Mouse (Mus musculus) bone marrow macrophage, adult 2 months (primary cell): Measurements from ENCODE around the gene Pnma1. TPM values are rescaled to one million over a fixed set of nuclear protein-coding genes. Genes with fewer than 3 reads are reported as not detected.
A peak's percentile ranks its signal among the peaks of the same experiment; 100 is the strongest.

Experiments
- H3K27ac ChIP-seq: 2 replicates; pipeline ENCODE4 v1.5.1; 2012; ENCODE audit warnings: low read depth, low read length; ENCODE audit not compliant: insufficient read depth
- H3K4me1 ChIP-seq: 2 replicates; pipeline ENCODE4 v1.6.1; 2012; ENCODE audit warnings: low read length; ENCODE audit not compliant: control insufficient read depth, insufficient read depth
- H3K4me3 ChIP-seq: 2 replicates; pipeline ENCODE4 v1.5.1; 2012; ENCODE audit warnings: mild to moderate bottlenecking, low read length, moderate library complexity; ENCODE audit not compliant: insufficient read depth
- CTCF ChIP-seq: IDR thresholded peaks from 2 replicates; pipeline ENCODE4 v1.5.1; 2012; ENCODE audit warnings: low read depth, mild to moderate bottlenecking, low read length, moderate library complexity
- POLR2A ChIP-seq: IDR thresholded peaks from 2 replicates; pipeline ENCODE4 v1.6.1; 2012; ENCODE audit warnings: mild to moderate bottlenecking, low read depth, low read length, borderline replicate concordance
- polyA plus RNA-seq: library from polyadenylated mRNA; stranded (reverse); fragments of >200 nt; gene quantifications from 2 replicates; pipeline ENCODE4 v1.2.4, GENCODE M21; 2012; ENCODE audit not compliant: missing spikeins, insufficient read depth, insufficient read length

Pnma1 gene
- 0.23 TPM in 1 of 2 replicates, not detected in the other for polyA plus RNA-seq

GRCm38 (mm10) chr12:84147954-84148621 lies at the start of gene Pnma1:
Gene Pnma1, minus strand, starts transcription at chr12:84148489.
- Histone ChIP-seq H3K27ac (no peak within 1 kb of the TSS), H3K4me3 (no peak within 1 kb of the TSS), H3K4me1 (no peaks in the 10 kb centered on the region)
- TF ChIP-seq CTCF, result no peak
- TF ChIP-seq POLR2A, result no peak

DNA sequence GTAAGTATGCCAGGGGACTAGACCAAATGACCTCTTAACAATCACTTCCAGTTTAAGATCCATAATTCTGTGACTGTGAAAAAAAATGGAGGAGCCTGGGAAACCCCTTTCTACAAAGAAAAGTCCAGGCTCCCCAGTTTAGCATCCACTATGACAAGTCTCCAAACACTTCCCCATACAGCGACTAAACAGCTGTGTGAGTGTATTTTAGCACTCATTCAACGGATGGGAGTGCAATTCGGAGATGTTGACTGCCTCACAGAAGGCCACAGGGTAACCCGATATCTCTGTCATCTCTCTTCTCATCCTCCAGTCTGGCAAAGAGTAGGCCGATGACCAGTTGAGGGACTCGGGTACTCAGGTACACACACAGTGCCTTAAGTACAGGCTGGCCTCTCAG lies 46.9 kb upstream of the Pnma1 start:
- no peak for TF ChIP-seq POLR2A
- TF ChIP-seq CTCF, result no peak
- no peak overlapping the region for H3K27ac ChIP-seq

DNA sequence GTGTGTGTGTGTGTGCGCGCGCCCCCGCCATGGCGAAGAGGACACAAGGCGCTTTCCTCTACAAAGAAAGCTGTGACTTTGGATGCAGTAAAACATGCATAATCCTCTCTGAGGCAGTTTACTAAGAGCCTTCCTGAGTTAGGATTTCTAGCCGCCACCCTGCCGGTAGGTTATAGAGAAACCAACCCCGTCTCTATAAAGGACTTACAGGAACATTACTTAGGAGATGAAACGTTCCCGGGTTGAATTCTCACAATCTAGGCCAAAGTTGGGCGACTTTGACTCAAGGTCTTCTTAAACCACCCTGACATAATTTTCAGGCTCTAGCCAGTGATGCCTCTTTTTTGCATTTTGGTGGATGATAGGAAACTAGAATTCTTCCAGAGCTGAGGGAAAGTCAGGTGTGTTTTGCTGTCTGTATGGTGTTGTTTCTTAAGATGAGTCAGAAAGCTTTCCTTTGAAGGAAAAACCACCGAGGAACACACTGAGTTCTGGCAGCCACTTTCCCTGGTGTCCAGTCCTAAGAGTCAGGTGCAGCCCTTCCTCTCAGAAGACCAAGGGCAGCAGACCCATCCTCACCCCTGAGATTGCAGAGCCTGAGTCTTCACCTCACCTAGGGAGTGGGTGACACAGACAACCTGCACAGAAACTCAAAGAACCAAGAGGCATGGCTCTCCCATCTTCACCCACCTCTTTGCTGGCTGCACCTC lies 46.3 kb upstream of the Pnma1 start:
- TF ChIP-seq POLR2A, result no peak

More for the DNA sequence above, 46.9 kb upstream of the Pnma1 start:
- H3K4me3 ChIP-seq, result no peak overlapping the region
- H3K4me1 ChIP-seq, result peaks cover 29% of the 10 kb centered on the region

DNA sequence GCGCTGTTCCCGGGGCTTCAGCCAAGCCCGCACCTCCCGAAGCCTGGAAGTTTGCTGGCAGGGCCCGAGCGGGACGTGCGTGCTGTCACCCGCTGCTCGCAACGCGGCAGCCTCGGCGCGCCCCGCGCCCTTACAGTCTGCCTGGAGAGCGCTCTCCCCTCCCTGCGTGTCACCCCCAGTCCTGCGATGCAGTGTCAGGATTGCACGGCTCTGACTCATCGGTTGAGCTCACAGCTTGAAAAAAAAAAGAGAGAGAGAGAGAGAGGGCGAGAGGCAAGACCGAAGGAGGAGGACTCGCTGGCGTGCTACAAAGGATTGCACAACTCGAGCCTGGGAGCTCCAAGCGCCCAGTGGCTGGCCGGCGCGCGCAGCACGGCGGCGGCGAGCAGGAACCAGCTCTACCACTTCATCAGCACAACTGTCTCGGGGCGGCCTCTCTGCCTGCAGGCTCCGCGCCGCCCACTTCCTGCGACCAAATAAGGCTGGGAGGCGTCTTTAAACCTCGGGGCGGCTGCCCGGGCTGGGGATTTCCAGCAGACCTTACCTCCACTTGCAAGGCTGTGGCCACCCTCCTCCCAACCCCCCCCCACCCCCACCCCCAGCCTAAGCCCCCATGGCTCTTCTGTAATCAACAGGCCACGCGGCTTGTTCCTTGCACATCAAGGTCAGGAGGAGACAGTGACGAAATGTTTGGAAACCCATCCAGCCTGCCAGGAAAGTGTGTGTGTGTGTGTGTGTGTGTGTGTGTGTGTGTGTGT lies 45.5 kb upstream of the Pnma1 start:
- Histone ChIP-seq H3K4me1 (peaks cover 42% of the 10 kb centered on the region), H3K4me3 (peak overlapping the region; percentile 90), H3K27ac (peak overlapping the region; percentile 92)
- TF ChIP-seq CTCF, result 0 out of 2 replicates have a peak, but pooled peaks have one; percentile 9
- no peak; the same call in 1 of the 2 replicates for TF ChIP-seq POLR2A

More for the DNA sequence above, 46.3 kb upstream of the Pnma1 start:
- Histone ChIP-seq H3K27ac (peak overlapping the region; percentile 59), H3K4me3 (peak overlapping the region; percentile 52), H3K4me1 (peaks cover 35% of the 10 kb centered on the region)

- H3K4me3 ChIP-seq, result peak overlapping the region; percentile 90
- peak overlapping the region; percentile 92 for H3K27ac ChIP-seq
- peaks cover 46% of the 10 kb centered on the region for H3K4me1 ChIP-seq
- TF ChIP-seq CTCF (no peak), POLR2A (no peak)
These were observed 44.7 kb upstream of the Pnma1 start for GRCm38 (mm10) chr12:84192741-84193641.

GRCm38 (mm10) chr12:84192280-84192679 lies 44.0 kb upstream of the Pnma1 start:
- Histone ChIP-seq H3K4me3 (peak overlapping the region; percentile 90), H3K4me1 (peaks cover 53% of the 10 kb centered on the region), H3K27ac (peak overlapping the region; percentile 92)
- TF ChIP-seq CTCF (no peak), POLR2A (no peak)

GRCm38 (mm10) chr12:84191770-84192169 lies 43.5 kb upstream of the Pnma1 start:
- peak overlapping the region; percentile 92 for H3K27ac ChIP-seq
- peak overlapping the region; percentile 90 for H3K4me3 ChIP-seq
- no peak for TF ChIP-seq CTCF
- no peak for TF ChIP-seq POLR2A
- H3K4me1 ChIP-seq, result peaks cover 58% of the 10 kb centered on the region

DNA sequence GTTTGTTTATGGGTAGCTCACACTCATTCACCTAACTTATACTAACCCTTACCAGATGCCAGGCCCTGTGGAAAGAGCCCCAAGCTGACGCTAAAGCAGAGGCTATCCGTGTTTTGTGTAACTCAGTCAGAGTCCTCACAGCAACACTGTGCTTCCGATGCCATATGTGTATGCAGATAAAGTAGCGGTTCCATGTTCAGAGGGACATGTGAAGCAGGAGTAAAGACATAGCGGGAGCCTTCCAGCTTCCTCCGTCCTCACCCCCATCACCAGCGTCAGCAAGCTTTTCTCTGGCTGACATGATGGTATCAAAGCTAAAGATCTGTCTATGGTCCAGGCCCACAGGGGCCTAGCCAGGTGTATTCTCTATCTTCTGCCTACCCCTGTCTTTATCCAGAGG lies 42.9 kb upstream of the Pnma1 start:
- Histone ChIP-seq H3K4me3 (peak overlapping the region; percentile 24), H3K27ac (no peak overlapping the region), H3K4me1 (peaks cover 61% of the 10 kb centered on the region)
- TF ChIP-seq POLR2A, result no peak
- TF ChIP-seq CTCF, result no peak

- peak overlapping the region; percentile 85 for H3K27ac ChIP-seq
- TF ChIP-seq CTCF, result no peak
- no peak for TF ChIP-seq POLR2A
- H3K4me1 ChIP-seq, result peaks cover 53% of the 10 kb centered on the region
- peak overlapping the region; percentile 37 for H3K4me3 ChIP-seq
These were observed 42.0 kb upstream of the Pnma1 start for GRCm38 (mm10) chr12:84190151-84190820.
